Mouse (Mus musculus): ENCODE results near the gene Rfx8.

Gene Rfx8

DNA sequence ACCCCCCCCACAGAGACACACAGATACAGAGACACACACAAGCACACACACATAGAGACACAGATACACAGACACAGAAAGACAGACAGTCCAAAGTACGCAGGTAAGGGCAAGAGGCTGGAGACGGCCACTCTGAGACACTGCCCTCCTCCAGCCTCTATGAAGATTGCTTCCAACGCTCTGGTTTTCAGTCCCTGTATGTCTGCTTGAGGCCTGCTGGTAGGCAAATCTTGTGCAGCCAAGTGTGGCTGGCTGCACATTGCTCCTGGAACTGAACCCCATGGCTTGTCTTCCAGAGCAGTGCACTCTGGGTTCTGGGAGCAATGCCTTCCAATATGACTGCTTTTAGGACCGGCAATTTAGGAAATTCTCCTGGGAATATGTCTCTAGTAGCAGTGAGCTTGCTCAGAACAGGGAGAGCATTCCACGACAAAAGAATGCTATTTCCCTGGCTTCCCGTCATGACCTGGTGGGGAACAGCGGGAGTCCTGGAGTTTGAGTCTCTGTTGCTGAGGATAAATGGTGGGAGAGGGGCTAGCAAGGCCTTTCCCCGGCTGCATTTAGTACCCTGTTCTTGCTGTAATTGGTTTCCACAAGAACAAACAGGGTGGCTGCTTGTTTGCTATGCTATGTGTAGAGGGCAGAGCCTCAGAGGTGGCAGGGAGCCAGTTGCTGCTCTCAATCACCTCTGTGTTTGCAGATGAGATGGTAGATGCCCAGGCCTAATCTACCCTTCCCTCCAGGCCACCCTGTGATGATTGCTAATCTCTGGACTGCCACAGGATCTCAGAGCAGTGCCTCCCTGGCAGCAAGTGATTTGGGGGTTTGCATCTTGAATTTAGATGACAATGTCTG, 74.7 kb downstream of the Rfx8 start:
- no peak for DNase-seq (ENCODE audit: low spot score)

DNA sequence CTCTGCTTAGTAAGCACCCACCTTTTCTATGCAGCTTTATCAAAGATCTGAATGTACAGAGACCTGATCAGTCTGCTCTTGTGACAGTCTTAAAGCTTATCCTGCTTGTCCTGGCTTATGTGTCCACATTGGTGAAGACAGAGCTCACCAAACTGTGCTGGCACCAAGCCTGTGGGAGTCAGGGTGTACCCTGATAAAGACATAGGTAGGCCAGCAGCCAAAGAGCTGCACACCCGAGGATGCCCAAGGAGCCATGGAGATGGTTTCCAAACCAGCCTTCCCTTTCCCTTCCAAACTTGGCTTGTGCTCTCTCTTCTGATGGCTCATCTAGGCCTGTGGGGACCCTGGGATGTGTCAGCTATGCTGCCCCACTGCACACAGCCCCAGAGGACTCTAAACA, 76.5 kb downstream of the Rfx8 start:
- no peak for DNase-seq (ENCODE audit: low spot score)

DNA sequence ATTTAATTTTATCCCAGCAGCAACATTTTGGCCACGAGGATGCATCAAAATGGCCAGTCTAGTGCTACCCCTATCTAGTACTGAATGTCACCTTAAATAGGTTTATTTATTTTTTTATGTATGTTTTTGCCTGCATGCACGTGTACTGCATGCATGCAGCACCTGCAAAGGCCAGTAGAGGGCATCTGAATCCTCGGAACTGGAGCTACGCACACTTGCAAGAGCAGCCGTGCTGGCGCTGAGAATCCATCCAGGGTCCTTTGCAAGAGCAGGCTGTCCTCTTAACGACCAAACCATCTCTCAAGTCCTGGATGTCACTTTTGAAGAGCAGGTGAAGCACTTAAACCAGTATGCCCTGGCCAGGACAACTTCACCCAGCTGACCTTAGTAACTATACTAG, 79.1 kb downstream of the Rfx8 start:
- DNase-seq (ENCODE audit: low spot score), result no peak

GRCm38 (mm10) chr1:39637139-39637538, 83.7 kb downstream of the Rfx8 start:
- DNase-seq (ENCODE audit: low spot score), result no peak

- no peak for DNase-seq (ENCODE audit: low spot score)
Observed at GRCm38 (mm10) chr1:39636660-39637059, 84.1 kb downstream of the Rfx8 start.

GRCm38 (mm10) chr1:39636196-39636595, 84.6 kb downstream of the Rfx8 start:
- DNase-seq (ENCODE audit: low spot score), result no peak

- no peak for DNase-seq (ENCODE audit: low spot score)
Observed at GRCm38 (mm10) chr1:39628606-39629005, 92.2 kb downstream of the Rfx8 start.

- DNase-seq (ENCODE audit: low spot score), result no peak
Observed at GRCm38 (mm10) chr1:39625491-39625890, 95.3 kb downstream of the Rfx8 start.

- DNase-seq (ENCODE audit: low spot score), result no peak
Observed at GRCm38 (mm10) chr1:39623729-39624128, 97.1 kb downstream of the Rfx8 start.

- DNase-seq (ENCODE audit: low spot score), result no peak
Observed at GRCm38 (mm10) chr1:39623106-39623505, 97.7 kb downstream of the Rfx8 start.

DNA sequence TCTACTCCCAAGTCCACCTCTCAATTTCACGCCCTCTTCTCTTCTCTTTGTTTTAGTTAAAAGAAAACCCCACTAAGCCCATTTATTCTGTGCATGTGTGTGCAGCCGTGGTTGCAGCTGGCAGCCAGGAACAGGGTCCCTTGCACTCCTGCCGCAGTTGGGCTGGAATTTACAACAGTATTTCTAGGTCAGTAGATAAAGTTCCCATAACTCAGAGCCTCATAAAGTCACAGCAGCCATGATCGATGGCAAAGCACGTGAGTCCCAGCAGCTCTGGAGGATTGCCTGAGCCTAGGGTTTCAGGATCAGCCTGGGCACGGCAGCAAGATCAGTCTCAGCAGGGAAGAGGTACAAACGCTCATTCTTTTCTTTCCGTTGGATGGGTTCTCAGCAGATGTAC, 102.3 kb downstream of the Rfx8 start:
- no peak for DNase-seq (ENCODE audit: low spot score)

DNA sequence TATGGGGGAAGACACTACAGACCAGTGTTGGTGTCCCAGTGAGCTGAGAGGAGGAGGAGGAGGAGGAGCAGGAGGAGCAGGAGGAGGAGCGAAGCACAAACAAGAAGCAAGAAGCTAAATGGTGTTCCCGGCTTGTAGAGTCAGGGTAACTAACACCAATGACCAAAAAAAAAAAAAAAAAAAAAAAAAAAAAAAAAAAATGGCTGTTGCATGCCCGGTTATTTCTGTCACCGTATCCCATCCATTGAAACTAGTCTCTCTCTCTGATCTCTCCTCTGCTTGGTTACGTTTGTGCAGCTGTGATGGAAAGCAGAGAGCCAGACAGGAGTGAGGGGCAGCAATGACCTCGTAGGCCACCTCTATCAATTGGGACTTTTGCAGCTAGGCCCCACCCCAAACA, 105.3 kb downstream of the Rfx8 start:
- DNase-seq (ENCODE audit: low spot score), result no peak

Measured in urinary bladder, postnatal 10 days (tissue).